Mouse (Mus musculus): ENCODE data around the gene Dip2a. TPM values are rescaled to one million over a fixed set of nuclear protein-coding genes. Genes with fewer than 3 reads are reported as not detected.

The Dip2a gene
- total RNA-seq (2021) = 10 to 100 TPM; 62.6 to 63.3 TPM
- long read RNA-seq, experiment 1, partial matches to known transcripts = 6 of 10 reads
- long read RNA-seq, experiment 1, other reads (novel, unspliced or antisense) = 4 of 10 reads
- long read RNA-seq, experiment 2, full-length matches to known transcripts = 1 of 8 reads
- long read RNA-seq, experiment 2, partial matches to known transcripts = 4 of 8 reads
- long read RNA-seq, experiment 2, other reads (novel, unspliced or antisense) = 3 of 8 reads

DNA sequence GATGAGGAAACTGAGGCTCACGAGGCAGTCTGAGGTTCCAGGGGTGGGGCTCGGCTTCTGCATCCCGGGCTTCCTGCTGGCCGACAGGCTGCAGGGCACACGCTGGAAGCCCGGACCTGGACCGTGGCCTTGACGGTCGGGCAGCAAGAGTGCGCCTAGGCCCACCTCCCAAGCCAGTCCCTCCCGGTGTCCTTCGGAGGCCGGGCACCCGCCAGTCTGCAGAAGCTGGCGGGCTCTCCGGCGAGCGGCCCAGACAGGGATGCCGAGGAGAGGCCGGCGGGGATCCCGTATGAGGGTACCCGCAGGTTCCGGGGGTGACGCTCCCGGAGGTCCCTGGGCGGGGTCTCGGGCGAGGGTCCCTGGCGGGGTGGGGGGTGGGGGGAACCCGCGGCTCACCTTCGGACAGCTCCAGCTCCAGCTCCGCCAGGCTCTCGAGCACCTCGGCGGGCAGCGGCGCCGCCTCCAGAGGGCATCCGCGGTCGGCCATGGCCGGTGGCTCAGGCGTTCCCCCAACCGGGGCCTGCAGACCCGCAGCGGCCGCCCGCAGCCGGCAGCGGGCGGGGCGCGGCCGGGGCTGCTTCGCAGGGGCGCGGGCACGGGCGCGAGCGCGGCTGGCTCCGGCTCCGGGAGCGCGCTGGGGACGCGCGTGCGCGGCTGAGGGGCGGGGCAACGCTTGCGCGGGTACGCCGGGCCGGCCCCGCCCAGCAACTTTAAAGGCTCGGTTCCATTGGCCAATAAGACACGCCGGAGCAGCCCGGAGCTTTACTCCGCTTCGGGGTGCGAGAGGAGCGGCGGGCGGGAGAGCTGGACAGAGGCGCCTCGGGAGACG is at the start of gene Dip2a:
Dip2a (minus strand) TSS at position 581 of the 829 bp plus-strand sequence.
- DNase-seq (ENCODE audit: low spot score in 2 of 2) = peak; percentile 96 to 97

DNA sequence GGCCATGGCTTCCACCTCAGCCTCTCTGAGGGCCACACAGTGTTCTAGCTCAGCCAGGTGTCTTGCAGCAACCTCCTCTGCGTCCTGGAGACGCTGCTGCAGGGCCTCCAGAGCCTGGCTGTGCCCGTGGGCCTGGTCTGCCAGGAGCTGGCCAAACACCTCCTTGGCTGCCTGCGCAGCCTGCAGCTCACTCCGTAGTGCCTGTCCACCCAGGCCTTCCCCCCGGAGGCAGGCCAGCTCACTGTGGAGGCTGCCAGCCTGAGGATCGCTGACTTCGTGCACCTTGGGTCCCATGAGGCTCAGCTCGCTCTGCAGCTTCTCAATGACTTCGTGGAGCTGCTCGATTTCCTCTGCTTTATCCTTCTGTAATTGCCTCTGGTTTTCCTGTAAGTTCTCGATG is 47.5 kb upstream of the Dip2a start:
- DNase-seq (ENCODE audit: low spot score in 2 of 2) = no peak

DNA sequence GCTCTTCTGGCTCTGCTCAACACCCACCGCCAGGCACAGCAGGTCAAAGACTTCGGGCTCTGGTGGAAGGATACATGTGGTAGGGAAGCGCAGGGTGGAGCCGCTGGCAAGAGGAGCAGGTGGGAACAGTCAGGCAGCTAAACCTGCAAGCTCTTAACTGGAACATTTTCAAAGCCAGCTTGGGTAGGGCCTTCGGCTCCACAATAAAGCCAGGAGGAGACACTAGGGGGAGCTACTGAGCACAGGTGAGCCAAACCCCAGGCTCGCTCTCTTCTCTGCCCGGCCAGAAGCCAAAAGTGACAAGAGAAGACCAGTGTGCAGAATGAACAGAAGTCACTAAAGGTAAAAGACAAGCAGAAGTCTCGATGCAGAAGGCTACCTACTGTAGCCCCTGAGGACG is 46.7 kb upstream of the Dip2a start:
- DNase-seq (ENCODE audit: low spot score in 2 of 2) = peak in 1 of 2 experiments; percentile 61

DNA sequence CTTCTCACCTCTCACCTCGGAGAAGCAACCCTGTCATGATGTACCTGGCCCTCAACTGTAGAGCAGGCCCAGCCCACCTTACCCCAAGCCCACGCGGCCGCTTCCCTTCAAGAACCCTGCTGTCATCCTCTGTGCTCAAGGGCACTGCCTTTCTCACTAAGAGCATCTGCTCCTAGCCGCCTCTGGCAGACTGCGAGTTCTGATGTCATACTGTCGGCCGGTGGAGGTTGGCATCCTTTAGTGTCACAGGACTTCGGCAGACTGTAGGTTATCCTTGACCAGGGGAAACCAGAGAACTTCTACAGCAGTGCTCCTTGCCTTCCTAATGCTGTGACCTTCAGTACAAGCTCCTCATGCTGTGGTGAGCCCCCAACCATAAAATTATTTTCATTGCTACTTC is 46.1 kb upstream of the Dip2a start:
- no peak for DNase-seq (ENCODE audit: low spot score in 2 of 2)

DNA sequence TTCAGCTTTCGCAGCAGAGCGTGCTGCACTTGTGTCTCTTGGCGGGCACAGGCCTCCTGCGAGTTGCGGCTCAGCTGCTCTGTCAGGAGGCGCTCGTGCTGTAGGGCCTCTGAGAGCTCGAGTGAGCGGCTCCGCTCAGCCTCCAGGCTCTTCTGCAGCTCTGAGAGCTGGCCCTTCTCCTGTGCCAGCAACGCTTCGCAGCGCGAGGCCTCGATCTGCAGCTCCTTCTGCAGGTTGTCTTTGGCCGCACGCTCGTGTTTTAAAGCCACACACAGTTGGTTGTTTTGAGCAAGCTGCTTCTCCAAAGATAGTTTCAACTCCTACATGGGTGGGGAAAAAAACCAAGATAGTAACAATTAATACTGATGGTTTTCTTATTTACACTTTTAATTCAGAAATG is 29.9 kb upstream of the Dip2a start:
- DNase-seq (ENCODE audit: low spot score in 2 of 2) = no peak

DNA sequence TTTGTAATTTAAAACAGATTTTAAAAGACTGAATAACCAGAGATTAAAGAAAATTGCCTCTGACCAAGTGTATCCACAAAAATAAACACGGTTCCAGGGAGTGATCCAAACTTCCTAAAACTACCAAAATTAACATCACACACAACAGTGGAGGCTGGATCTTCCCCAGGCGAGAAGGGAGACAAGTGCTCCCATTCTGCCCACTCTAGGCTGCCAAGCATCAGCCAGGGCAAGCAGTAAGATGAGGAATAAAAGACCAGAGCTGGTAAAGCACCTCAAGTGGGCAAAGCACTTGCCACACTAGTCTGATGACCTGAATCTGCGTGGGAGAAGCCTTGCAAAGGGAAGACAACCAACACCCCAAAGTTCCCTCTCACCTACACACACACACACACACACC is 26.6 kb upstream of the Dip2a start:
- DNase-seq (ENCODE audit: low spot score in 2 of 2) = peak in 1 of 2 experiments; percentile 23

DNA sequence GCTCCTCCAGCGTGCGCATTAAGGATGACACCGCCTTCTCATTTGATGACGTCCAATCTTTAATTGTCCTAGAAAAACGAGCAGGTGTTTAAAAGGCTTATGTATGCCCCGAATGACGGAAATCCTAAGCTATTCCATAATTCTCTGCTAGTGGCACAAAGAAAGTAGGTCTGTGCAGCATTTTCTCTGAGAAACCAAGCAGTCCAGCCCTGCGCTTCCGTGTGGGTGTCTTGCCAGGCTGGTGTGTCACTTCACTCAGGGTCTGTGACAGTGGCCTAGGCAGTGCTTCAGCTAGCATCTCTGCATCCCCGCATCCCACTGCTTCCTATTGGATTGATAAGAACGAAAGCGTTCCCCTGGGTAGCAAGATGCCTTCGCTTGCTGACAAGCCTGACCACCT is 23.7 kb upstream of the Dip2a start:
- peak in 1 of 2 experiments; percentile 37 for DNase-seq (ENCODE audit: low spot score in 2 of 2)

DNA sequence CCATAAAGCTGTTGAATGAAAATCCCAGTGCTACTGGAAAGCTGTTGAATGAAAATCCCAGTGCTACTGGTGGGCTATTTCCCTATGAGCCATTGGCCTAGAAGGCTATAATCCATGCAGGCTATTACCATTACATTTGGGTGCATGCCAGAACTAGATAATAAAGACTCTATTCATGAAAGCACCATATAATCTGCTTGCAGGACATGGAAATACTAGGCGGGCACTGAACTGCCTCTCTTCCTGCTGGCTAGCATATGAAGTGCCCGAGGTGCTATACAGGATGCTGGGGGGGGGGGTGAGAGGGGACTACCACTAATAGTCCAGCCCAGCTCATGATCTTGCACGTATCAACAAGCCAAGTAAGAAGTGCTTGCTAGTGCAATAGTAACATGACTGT is 18.1 kb upstream of the Dip2a start:
- DNase-seq (ENCODE audit: low spot score in 2 of 2) = no peak

DNA sequence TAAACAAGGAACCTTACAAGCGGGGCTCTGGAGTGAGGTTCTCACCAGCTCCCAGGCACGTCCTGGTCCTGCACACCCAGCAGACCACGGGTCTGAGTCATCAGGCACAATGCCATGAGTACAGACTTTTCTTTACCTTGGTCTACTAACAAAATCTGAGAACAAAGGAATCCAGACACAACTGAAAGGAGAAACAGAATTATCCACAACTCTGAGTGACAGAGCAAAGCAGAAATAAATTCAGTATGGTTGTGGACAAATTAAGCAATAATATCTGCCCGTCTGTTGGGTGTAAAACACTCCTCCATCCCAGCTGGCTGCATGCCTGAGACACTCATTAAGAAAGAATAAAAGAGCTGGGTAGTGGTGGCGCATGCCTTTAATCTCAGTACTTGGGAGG is 13.4 kb upstream of the Dip2a start:
- peak in 1 of 2 experiments; percentile 37 for DNase-seq (ENCODE audit: low spot score in 2 of 2)

DNA sequence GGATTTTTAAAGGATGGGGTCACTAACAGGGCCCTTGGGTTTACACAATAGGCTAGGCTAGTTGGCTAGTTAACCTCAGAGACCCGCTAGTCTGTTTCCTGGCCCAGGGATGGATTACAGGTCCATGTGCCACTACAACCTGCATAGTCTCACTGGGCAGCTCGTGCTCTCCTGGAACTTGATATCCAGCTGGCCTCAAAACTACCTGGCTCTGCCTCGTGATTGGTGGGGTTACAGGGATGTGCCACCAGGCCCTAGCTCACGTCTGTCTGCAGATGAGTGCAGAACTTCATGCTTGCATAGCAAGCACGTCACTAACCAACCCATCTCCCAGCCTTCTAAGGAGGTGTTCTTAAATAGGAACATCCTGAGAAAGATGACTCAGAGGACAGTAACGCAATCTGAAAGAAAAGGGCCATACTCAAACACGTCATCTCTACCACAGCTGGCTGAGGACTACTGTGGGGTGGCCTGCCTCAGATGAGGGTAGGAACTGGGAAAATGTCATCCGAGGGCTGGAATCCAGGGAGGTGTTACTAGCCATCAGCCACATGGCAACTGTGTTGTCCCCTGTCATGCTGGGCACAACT is 12.3 kb upstream of the Dip2a start:
- no peak for DNase-seq (ENCODE audit: low spot score in 2 of 2)

DNA sequence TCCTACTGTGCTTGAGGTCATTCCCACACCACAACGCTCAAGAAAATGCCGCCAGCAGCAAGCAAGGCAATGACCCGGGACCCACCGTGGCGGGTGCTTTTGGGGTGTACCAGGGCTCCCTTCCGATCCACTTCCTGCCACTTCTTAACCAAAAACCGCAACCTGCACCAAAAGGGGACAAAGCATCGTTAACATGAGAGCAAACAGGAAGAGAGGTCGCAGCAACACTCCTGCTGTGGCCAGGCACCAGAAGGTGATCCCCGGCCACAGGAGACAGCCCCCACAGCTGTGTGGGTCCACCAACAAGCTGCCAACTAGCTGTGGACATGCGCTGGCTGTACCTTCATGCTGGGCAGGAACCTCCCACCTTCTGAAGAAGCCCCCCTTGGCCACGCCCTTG is 9.9 kb upstream of the Dip2a start:
- DNase-seq (ENCODE audit: low spot score in 2 of 2) = no peak

DNA sequence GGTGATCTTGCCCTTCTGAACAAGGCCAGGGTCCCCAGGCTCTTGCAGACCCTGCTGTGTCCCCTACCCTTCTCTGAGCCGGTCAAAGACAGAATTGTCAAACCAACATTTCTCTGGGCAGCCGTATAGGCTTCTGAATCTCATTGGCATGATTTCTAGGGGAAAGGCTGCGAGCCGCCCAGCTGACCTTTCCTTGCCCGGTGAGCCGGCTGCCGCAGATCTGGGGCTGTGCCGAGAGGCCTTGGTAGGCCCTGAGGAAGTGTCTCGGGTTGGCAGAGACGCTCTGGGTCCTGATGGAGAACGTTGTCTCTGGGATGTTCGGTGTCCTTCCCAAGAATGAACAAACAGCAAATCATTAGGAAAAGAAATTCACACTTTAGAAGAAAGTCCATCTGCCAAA is 8.9 kb upstream of the Dip2a start:
- DNase-seq (ENCODE audit: low spot score in 2 of 2) = no peak

DNA sequence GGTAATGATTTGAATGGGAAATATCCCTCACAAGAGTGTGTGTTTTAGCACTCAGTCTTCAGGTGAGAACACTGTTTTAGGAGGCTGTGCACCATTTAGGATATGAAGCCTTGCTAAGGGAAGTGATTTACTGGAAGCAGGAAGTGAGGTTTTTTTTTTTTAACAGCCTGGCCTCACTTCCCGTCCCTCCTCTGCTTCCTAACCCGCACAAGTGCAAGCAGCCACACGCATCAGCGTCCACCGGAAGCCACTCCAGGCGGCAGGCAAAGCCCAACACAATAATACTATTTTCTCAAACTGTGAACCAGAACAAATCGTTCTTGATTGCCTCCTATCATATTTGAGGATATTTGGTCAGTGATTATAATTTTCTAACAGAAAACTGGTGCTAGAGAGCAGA is 6.9 kb upstream of the Dip2a start:
- no peak for DNase-seq (ENCODE audit: low spot score in 2 of 2)

DNA sequence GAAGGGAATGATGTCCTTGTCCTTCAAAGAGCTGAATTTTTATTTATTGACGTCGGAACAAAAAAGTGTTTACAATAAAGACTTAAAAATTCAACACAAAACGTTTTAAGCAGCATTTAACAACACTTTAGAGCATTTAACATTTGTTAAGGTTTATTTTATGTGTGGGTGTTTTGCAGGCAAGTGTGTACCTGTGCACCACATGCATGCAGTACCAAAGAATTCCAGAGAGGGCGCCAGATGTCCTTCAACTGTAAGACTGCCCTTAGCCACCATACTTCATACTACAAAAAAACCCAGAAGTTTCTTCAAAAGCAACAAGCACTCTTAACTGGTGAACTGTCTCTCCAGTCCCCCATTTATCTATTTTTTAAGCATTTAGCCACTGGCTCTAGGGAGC is 1.5 kb upstream of the Dip2a start:
- DNase-seq (ENCODE audit: low spot score in 2 of 2) = peak in 1 of 2 experiments; percentile 59

DNA sequence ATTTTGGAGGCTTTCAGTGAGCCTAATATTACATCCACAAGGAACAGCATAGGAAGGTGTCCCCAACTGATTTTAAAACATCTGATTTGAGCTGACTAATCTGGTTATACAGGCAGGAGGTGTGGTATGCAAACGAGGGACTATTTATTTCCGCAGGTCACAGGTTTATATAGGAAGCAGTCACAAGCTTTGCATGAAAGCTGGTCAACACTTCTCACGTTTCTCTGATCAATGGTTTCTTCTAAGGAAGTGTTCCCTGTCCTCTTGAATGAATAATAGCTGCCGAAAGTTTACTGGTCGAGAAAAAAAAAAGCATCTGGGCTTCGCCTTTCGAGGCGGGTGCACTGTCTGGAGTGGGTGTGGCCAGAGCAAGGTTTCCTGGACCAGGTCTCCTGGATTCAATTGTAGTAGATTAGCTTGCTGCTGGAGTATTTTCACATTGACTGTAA is 976 bp upstream of the Dip2a start:
- no peak for DNase-seq (ENCODE audit: low spot score in 2 of 2)

DNA sequence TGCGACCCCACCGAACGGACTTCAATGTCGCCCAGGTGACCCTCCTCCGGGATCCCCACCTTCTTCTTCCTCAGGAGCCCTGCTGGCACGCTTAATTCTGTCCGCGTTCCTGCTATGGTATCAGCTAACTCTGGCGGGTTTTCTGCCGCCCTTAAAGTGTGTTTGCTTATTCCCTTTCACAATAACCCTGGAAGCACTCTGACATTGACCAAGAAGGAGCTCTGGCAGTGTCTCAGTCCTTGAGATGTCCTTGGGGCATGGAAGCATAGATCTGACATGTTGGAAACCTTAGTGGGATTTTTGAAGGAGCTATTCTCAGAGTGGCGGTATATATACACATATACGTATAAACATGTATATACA is 430 bp upstream of the Dip2a start:
- no peak for DNase-seq (ENCODE audit: low spot score in 2 of 2)

DNA sequence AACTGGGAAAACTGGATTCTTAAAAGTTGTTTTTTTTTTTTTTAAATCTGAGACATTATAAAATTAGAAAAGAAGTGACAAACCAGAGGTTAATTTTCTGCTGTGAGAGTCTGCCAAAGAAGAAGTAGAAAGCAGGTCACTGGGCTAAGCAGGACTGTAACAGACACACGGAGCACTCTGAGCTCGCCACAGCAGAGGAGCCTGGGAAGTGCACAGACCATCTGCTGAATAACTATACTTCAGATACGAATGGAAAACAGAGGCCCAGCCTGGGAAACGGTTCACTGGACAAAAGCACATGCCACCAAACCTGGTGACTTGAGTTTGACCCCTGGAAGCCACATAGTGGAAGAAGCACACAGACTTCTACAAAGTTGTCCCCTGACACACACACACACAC is 10.7 kb downstream of the Dip2a start:
- no peak for DNase-seq (ENCODE audit: low spot score in 2 of 2)

DNA sequence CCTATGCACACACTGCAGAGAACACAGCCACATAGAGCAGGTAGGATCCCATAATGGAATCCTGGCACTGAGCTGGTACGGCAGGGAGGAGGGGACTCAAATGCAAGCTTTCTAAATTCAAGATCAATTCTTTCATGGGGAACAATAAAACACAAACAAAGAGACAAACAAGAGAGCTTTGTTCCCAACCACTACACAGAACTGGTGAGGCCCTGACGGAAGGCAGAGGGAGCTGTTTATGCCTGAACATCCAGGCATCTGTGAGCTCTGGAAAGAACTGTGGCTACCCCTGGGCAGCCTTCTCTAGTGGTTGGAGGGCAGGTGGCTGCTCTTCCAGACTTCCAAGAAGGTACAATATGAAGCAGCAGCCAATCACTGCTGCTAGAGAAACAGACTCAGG is 13.1 kb downstream of the Dip2a start:
- no peak for DNase-seq (ENCODE audit: low spot score in 2 of 2)

DNA sequence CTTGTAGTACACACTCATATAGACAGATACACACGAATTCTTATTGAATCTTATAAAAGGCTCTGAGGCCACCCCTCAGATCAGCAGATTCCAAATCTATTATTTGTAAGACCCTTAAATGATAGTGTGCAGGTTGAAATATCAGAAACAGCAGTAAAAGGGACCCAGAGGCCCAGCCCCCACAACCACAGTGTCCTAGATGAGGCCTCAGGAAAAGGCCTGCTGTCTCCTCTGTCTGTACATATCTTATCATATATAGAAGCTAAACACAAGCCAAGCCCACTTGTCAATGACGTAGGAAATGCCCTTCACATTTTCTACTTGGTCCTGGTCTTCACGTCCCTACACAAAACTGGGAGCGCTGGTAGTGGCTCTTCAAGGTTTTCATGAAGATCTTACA is 16.0 kb downstream of the Dip2a start:
- DNase-seq (ENCODE audit: low spot score in 2 of 2) = no peak

DNA sequence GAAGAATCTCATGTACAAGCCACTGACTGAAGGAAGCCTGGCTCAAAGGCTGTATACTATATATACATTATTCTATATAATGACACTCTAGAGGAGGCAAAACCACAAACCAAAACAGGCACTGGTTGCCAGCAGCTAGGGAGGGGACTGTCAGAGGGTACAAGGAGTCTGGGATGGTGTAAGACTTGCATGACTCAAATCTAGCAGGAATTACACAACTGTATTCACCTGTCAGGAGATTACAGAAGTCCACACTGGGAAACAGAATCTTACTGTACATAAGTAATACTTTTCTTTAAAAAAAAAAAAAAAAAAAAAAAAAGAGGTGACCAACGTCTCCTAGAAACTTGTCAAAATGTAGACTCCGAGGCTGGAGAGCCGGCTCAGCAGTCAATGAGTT is 16.5 kb downstream of the Dip2a start:
- no peak for DNase-seq (ENCODE audit: low spot score in 2 of 2)

DNA sequence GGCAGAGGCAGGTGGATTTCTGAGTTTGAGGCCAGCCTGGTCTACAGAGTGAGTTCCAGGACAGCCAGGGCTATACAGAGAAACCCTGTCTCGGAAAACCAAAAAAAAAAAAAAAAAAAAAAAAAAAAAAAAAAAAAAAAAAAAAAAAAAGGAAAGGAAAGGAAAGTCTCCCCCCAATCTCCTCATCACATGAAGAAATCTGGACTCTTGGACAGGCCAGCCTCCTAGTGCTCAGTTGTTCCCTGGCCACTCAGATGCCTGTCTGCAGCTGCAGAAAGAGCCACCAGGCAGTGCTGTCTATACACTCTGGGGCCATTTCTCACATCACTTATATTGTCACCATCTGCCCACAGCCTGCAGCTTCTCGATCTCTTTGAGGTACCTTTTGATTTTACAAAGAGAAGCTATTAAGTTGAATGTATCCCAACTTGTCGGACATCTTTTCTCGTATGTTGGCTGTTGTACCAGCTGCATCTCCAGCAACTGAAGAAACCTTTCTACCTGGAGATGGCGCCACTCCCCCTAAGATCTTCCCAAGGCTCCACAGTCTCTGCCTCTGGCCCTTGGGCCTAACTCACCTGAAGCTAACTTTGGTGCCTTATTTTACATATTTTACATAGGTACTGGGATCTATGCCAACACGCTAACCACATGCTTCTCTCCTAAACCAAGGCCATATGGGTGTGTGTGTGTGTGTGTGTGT is 18.6 kb downstream of the Dip2a start:
- DNase-seq (ENCODE audit: low spot score in 2 of 2) = peak in 1 of 2 experiments; percentile 34

DNA sequence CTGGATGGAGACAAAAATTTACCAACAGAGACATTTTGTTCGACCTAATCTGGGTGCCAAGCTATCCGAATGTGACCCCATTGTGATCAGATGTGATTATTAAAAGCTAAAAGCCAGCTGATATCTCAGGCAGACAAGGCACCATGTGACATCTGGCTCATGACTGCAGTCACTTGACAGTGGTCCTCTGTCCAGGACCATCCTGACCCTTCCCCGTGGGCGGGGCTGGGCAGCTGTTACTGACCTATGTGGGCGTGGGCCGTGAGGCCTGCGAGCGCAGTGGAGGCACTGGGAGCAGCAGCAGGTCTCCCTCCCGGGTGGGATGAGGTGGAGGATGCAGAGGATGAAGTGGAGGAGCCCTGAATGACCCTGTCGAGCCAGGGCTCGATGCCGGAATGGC is 27.5 kb downstream of the Dip2a start:
- DNase-seq (ENCODE audit: low spot score in 2 of 2) = no peak
